Mouse (Mus musculus): ENCODE data around the gene Bola1. TPM values are rescaled to one million over a fixed set of nuclear protein-coding genes. Genes with fewer than 3 reads are reported as not detected.
"Not testable (repeated sequence)": the region's sequence is repeated elsewhere in the genome, so short reads cannot be mapped to it uniquely, and the experiment has no call there.

Gene Bola1
- polyA plus RNA-seq, 1 experiment: 67.8 TPM

- 74% methylated on average over 3 of the region's 3 CpGs for WGBS
- Histone ChIP-seq H3K27me3 (replicated peaks; ENCODE audit: control insufficient read depth, insufficient read depth, low read length) (no peaks in the 10 kb centered on the region), H3K27ac (ENCODE audit: insufficient read depth, low read depth, low read length) (no peak overlapping the region), H3K4me1 (ENCODE audit: control insufficient read depth, insufficient read depth, low read length) (no peaks in the 10 kb centered on the region), H3K4me3 (ENCODE audit: insufficient read depth, low read depth, low read length) (no peak overlapping the region), H3K36me3 (ENCODE audit: control insufficient read depth, insufficient read depth, low read length) (no peaks in the 10 kb centered on the region)
- TF ChIP-seq CTCF (conservative IDR thresholded peaks at IDR 0.05; ENCODE audit: insufficient read depth, insufficient read length, low read depth, low read length): no peak
- TF ChIP-seq POLR2A (IDR thresholded peaks at IDR 0.05; ENCODE audit: low read depth, low read length): no peak
- no peak for DNase-seq
Measured at GRCm38 (mm10) chr3:96207819-96208218, 11.7 kb downstream of the Bola1 start.

GRCm38 (mm10) chr3:96199731-96200130, 19.8 kb downstream of the Bola1 start:
- no peak overlapping the region for H3K4me3 ChIP-seq (ENCODE audit: insufficient read depth, low read depth, low read length)
- H3K4me1 ChIP-seq (ENCODE audit: control insufficient read depth, insufficient read depth, low read length): peaks cover 7% of the 10 kb centered on the region
- no peaks in the 10 kb centered on the region for H3K27me3 ChIP-seq (replicated peaks; ENCODE audit: control insufficient read depth, insufficient read depth, low read length)
- no peak for TF ChIP-seq POLR2A (IDR thresholded peaks at IDR 0.05; ENCODE audit: low read depth, low read length)
- no peak for TF ChIP-seq CTCF (conservative IDR thresholded peaks at IDR 0.05; ENCODE audit: insufficient read depth, insufficient read length, low read depth, low read length)
- H3K27ac ChIP-seq (ENCODE audit: insufficient read depth, low read depth, low read length): no peak overlapping the region
- 67% methylated on average over 2 of the region's 2 CpGs for WGBS
- DNase-seq: no peak
- H3K36me3 ChIP-seq (ENCODE audit: control insufficient read depth, insufficient read depth, low read length): no peaks in the 10 kb centered on the region

GRCm38 (mm10) chr3:96198601-96199251, 20.8 kb downstream of the Bola1 start:
- H3K4me3 ChIP-seq (ENCODE audit: insufficient read depth, low read depth, low read length); H3K27me3 ChIP-seq (replicated peaks; ENCODE audit: control insufficient read depth, insufficient read depth, low read length); H3K27ac ChIP-seq (ENCODE audit: insufficient read depth, low read depth, low read length); DNase-seq; H3K4me1 ChIP-seq (ENCODE audit: control insufficient read depth, insufficient read depth, low read length); H3K36me3 ChIP-seq (ENCODE audit: control insufficient read depth, insufficient read depth, low read length): not testable (repeated sequence)
- 25% methylated on average over 8 of the region's 8 CpGs for WGBS

GRCm38 (mm10) chr3:96198181-96198580, 21.3 kb downstream of the Bola1 start:
- DNase-seq: peak; percentile 52
- no peaks in the 10 kb centered on the region for H3K27me3 ChIP-seq (replicated peaks; ENCODE audit: control insufficient read depth, insufficient read depth, low read length)
- 2% methylated on average over 6 of the region's 6 CpGs for WGBS
- no peaks in the 10 kb centered on the region for H3K36me3 ChIP-seq (ENCODE audit: control insufficient read depth, insufficient read depth, low read length)
- H3K4me1 ChIP-seq (ENCODE audit: control insufficient read depth, insufficient read depth, low read length): peaks cover 7% of the 10 kb centered on the region
- TF ChIP-seq CTCF (conservative IDR thresholded peaks at IDR 0.05; ENCODE audit: insufficient read depth, insufficient read length, low read depth, low read length) (no peak), POLR2A (IDR thresholded peaks at IDR 0.05; ENCODE audit: low read depth, low read length) (no peak)
- 0 out of 2 replicates have a peak overlapping the region, but pooled peaks have one; percentile 26 for H3K27ac ChIP-seq (ENCODE audit: insufficient read depth, low read depth, low read length)
- H3K4me3 ChIP-seq (ENCODE audit: insufficient read depth, low read depth, low read length): peak overlapping the region; percentile 31

DNA sequence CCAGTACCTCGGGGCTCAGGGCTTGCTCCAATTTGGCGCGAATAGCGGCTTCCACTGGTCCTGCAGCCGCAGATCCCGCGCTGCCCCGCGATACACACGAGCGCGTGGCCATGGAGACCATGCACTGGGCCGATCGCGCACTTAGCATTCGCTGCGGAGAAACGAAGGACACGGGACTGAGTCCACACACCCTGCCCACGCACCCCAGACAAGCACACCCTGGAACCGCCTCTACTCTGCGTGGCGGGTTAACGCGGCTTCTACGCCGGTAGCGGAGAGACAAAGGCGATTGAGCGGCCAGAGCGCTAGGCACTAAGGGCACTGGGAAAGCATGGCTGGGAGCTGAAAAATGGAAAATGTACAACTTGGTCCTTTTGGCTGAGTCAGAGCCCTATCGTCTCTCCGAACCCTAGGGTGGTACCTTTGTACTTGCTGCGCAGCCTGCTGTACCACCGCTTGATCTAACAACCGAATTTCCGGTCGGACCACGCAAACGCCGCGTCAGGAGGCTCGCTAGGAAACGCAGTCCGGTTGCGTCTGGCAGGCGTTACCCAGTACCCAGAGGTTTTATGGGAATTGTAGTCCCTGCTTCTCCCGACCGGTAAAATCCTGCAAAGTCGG, 22.3 kb downstream of the Bola1 start:
- TF ChIP-seq POLR2A (IDR thresholded peaks at IDR 0.05; ENCODE audit: low read depth, low read length) (peak; percentile 75), CTCF (conservative IDR thresholded peaks at IDR 0.05; ENCODE audit: insufficient read depth, insufficient read length, low read depth, low read length) (no peak)
- peak overlapping the region; percentile 79 for H3K27ac ChIP-seq (ENCODE audit: insufficient read depth, low read depth, low read length)
- peaks cover 7% of the 10 kb centered on the region for H3K4me1 ChIP-seq (ENCODE audit: control insufficient read depth, insufficient read depth, low read length)
- WGBS: under 1% methylated on average over 50 of the region's 50 CpGs
- no peaks in the 10 kb centered on the region for H3K27me3 ChIP-seq (replicated peaks; ENCODE audit: control insufficient read depth, insufficient read depth, low read length)
- peak overlapping the region; percentile 74 for H3K4me3 ChIP-seq (ENCODE audit: insufficient read depth, low read depth, low read length)
- DNase-seq: peak; percentile 94
- no peaks in the 10 kb centered on the region for H3K36me3 ChIP-seq (ENCODE audit: control insufficient read depth, insufficient read depth, low read length)

DNA sequence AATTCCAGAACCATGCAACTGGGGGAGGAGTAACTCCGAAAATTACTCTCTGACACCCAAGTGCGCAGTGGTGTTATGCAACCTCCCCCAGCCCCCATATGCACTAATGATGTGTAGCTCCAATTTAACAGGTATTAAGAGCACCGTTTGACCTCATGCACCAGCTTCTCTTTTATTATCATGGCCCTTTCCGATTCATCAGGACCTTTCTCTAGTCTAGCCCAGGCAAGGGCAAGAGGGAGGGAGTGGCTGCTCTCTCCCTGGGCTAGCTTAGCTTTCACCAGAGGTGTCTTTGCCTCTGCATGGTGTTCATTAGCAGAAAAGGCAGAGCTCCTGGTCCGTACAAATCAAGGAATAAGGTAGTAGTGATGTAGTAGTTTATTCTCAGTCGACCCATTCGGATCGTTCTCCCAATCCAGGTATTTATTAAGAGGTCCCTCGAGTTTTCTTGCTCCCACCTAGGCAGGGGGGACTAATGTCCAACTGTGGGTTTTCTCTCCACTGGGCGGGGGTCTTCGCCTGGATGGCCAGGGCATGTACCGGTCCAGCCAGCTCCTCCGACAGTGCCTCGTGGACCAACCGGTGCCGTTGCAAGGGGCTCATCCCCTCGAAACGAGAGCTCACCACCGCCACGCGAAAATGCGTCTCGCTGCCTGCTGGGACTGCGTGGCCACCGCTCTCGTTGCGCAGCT, 22.9 kb downstream of the Bola1 start:
- Histone ChIP-seq H3K27ac (ENCODE audit: insufficient read depth, low read depth, low read length) (peak overlapping the region; percentile 79), H3K27me3 (replicated peaks; ENCODE audit: control insufficient read depth, insufficient read depth, low read length) (no peaks in the 10 kb centered on the region), H3K4me3 (ENCODE audit: insufficient read depth, low read depth, low read length) (peak overlapping the region; percentile 74), H3K4me1 (ENCODE audit: control insufficient read depth, insufficient read depth, low read length) (peaks cover 7% of the 10 kb centered on the region), H3K36me3 (ENCODE audit: control insufficient read depth, insufficient read depth, low read length) (no peaks in the 10 kb centered on the region)
- TF ChIP-seq POLR2A (IDR thresholded peaks at IDR 0.05; ENCODE audit: low read depth, low read length) (no peak), CTCF (conservative IDR thresholded peaks at IDR 0.05; ENCODE audit: insufficient read depth, insufficient read length, low read depth, low read length) (no peak)
- WGBS: 16% methylated on average over 27 of the region's 27 CpGs
- no peak for DNase-seq

DNA sequence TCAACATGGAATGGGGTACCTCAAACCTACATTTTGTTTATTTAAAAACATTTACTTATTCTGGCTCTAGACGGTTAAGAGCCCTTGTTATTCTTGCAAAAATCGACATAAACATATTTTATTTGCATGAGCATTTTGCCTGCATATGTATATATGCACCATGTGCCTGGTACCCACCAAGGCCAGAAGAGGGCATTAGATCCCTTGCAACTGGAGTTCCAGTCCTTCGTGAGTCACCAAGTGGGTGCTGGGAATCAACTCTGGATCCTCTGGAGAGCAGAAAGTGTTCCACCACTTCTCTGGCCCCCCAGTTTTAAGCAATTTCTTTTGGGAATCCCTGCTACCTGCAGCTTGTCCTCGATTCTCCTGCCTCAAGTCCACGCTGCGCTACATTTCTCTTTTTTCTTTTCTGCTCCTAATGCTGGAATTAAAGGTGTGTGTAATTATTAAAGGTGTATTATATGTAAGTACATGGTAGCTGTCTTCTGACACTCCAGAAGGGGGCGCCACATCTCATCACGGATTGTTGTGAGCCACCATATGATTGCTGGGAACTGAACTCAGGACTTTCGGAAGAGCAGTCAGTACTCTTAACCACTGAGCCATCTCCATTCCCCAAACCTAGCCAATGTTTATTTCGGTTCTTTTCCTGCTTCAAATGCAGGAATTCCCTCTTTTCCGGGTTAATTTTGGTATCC, 23.7 kb downstream of the Bola1 start:
- Histone ChIP-seq H3K27me3 (replicated peaks; ENCODE audit: control insufficient read depth, insufficient read depth, low read length) (no peaks in the 10 kb centered on the region), H3K4me3 (ENCODE audit: insufficient read depth, low read depth, low read length) (no peak overlapping the region), H3K36me3 (ENCODE audit: control insufficient read depth, insufficient read depth, low read length) (no peaks in the 10 kb centered on the region), H3K27ac (ENCODE audit: insufficient read depth, low read depth, low read length) (no peak overlapping the region), H3K4me1 (ENCODE audit: control insufficient read depth, insufficient read depth, low read length) (peaks cover 7% of the 10 kb centered on the region)
- DNase-seq: no peak
- 94% methylated on average over 11 of the region's 11 CpGs for WGBS
- no peak for TF ChIP-seq POLR2A (IDR thresholded peaks at IDR 0.05; ENCODE audit: low read depth, low read length)
